Mouse (Mus musculus): ENCODE results near the gene Traf5.
A peak's percentile ranks its signal among the peaks of the same experiment; 100 is the strongest.

The Traf5 gene

DNA sequence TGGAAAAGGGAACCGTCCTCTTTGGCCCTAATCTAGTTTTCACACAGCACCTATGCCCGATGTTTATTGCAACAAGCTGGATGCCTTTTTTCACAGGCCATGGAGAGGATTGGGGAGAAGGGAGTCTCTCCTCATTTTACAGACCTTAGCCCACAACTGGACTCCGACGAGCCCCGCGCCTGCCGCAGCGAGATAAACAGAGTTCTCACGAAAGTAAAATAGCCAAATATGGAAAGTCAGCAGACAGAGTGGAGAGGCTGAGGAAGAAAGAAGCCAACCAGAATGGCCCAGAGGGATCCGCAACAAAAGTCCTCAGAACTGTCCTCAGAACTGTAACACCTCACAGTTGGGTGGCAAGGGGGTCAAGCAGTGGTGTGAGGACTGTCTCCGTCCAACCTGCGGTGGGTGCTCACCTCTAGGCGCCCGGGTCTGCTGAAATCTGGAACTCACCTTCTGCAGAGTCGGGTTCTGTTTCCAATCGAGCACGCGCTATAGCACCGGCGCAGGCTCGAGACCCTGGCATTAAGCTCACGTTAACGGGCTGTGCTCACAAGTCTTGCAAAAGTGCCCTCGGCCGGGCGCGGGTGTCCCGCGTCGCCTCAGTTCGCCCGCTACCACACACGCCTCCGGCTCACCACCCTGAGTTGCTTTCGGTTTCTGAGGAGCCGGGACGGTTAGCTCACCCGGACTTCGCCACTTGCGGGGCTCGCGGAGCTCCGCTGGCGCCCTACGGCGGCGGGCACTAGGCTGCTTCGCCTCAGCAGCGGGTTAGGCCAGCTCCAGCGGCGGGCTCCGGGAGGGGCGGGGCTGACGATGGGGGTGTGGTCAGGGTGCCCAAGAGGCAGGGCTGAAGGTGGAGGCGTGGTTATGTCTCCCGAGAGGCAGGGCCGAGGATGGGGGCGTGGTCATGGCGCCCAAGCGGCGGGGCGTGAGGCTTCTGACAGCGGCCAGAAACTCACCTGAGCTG is at the start of gene Traf5:
Gene Traf5, minus strand, starts transcription at position 754 of the 967 bp plus-strand sequence.
- peak; percentile 97 for DNase-seq (ENCODE audit: low spot score)

DNA sequence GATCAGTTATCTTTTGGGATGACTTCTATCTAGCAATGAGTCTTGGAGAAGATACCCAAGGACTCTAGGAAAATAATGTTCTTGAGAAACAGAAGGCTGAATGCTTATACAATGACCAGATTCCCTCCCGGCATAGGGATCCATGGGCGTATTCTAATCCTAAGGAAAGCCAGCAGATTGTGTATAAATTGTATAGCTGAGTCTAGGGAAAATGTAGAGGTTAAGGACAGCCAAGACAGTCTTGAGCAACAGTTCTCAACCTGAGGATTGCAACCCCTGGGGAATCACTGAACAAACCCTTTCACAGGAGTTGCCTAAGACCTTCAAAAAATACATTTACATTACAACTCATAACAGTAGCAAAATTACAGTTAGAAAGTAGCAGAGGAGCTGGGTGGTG is 48.0 kb upstream of the Traf5 start:
- no peak for DNase-seq (ENCODE audit: low spot score)

DNA sequence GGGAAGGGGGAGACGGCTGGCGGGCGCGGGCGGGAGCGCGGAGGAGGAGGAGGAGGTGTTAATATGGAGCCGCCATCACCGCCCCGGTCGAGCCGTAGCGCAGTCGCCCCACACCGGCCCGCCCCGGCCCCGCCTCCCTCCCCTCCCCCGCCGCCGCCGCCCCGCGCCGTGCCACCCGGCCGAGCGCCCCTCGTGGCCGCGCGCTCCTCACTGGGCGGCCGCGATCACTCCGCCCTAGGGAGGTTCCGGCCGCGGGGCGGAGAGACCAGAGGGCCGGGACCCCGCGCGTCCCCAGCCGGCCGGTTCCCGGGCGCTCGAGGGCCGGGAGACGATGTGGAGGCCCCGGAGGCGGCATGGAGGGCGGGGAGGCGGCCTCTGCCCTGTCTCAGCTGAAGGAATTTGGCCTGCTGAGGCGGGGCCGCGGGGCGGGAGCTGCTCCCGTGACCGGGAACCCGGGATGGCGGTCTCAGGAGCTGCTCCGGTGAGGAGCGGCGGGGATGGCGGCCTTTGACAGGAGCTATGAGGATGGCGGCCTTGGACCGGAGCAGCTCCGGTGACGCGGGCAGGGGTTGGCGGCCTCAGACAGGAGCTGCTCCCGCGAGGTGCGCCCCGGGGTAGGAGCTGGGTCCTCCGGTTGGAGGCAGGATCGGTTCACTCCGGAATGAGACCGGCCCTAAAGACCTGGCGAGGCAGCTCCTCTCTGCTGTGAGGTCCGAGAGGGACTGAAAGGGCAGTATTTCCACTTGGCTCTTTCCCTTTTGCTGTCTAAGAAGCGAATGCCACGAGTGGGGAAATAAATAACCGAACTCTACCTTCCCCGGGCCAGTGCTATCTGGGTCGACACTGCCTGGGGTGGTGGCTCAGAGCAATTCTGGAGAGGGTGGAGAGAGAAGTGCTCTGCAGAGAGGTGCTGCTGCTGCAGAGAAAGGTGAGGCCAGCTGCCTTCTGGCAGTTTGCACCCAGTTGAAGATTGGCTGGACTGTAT is 45.9 kb upstream of the Traf5 start, which contains the start of gene Rcor3:
Gene Rcor3, minus strand, starts transcription at position 137 of the 985 bp plus-strand sequence.
- DNase-seq (ENCODE audit: low spot score), result peak; percentile 80

DNA sequence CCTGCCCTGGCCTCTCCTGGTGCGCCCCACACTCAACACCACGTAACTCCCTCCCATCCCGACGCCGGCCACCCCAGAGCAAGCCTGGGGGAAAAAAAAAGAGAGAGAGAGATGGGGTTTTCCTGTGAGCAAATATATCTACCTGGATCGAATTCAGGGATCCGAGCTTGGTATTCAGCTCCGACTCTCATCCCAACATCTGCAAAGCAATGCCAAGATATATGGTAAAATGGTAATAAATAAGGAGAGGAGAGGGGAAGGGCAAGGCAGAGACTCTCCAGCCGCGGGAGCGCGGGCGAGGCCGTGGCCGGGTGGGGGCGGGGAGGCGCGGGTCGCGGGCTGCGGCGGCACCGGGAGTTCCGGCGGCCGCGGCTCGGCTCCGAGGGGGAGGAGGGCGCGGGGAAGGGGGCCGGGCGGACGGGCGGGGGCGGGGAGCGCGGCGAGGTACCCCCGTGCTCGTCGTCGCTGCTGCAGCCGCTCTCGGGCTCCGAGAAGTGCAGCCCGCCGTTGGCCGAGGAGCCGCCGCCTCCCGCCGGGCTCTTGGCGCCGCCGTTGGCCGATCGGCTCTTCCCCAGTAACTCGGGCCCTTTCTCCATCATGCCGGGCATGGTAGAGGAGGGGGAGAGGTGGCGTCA is 45.0 kb upstream of the Traf5 start:
- no peak for DNase-seq (ENCODE audit: low spot score)

DNA sequence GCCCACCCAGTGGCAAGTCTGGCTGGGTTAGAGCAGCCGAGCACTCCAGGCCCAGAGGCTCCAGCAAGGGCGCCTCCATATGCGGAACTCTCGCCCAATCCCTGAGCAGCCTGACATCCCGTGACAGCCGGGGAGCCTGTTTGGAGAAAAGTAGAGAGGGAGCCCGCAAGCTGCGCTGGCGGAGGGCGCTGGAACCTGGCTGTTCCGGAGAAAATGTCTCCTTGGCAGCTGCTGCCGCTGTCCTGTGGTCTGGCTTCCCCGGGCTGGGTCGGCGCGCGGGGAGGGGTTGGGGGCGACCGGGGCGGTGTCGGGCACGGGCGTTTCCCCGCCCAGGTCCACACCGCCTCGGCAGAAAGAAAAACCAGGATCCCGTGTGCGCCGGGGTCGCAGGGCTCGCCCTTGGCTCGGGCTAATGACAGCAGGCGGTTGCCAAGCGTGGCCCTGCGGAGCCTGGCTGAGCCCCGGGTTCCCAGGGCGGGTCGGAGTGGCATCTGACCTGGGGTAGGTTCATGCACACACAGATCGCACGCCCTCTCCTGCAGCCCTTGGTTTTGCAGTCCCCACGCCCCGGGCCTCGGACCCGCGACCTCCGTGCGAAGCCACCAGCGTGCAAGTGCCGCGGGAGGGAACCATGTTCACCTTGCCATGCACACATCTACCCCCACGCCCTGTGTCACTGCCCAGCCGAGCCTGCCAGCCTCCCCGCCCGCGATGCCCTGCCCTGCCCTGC is 44.4 kb upstream of the Traf5 start:
- DNase-seq (ENCODE audit: low spot score), result peak; percentile 85

DNA sequence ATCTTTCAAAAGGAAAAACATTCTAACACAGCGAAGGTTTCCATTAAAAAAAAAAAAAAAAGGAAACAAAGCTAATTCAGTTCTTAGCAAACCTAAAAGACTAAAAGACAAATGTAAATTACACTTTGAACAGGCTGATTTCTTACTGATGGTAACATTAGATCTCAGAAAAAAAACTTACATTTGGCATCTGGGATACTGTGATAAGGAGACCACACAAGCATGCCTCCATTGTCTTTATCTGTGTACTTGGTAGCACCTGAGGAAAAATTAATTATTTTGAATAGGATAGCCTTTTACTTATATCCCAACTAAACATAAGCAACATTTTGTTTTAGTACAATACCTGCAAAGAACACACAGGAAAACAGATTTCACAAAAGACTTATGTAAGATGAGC is 37.8 kb upstream of the Traf5 start:
- no peak for DNase-seq (ENCODE audit: low spot score)

DNA sequence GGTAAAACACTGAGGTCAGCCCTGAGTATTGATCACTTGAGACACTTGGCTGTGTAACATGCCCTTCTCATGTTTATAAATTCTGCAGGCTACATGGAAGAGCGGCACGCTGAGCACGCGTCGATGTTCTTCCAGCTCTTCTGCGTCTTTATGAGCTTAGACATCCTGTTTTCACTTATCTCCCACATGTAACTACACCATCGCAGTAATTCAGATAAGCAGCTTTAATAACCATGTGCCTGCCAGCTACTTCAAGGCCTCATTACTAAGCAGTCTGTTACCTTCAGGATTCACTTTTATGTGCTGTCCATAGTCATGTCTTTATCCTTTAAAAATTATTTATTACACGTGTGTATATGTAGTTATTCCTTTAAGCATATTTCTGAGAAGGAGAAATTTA is 36.0 kb upstream of the Traf5 start:
- no peak for DNase-seq (ENCODE audit: low spot score)

DNA sequence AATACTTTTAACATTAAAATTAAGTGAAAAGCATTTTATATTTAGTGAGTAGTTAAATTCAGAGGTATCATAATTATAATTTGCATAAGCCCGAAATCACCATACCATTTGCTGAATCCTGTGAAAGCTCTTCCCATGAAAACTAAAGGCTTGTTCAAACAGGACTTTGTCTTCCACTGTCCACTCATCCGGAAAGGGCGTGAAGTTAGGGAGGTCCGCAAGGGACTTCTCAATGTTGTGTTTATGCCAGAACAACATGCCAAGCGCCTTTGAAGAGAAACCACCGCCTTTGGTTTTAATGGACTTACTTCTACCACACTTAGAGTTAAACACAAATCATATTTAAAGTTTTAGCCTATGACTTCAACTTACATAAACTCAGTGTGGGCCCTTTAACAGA is 33.4 kb upstream of the Traf5 start:
- no peak for DNase-seq (ENCODE audit: low spot score)

DNA sequence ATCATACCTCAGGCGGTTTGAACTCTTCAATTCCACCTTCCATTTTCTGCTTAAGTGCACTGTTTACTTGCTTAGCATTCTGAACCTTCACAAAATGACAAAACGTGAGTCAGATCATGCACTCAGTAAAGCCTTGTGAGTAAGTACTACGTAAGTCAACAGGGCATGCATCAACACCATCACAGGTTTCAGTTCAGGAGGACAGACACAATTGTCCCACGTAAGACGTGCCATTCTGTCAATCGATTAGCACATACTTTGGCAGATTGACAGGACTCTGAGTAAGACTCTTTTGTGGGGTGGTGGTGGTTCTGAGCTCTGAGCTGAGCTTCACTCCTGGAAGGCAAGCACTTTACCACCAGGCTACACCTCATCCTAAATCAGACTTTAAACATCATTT is 23.9 kb upstream of the Traf5 start:
- no peak for DNase-seq (ENCODE audit: low spot score)

DNA sequence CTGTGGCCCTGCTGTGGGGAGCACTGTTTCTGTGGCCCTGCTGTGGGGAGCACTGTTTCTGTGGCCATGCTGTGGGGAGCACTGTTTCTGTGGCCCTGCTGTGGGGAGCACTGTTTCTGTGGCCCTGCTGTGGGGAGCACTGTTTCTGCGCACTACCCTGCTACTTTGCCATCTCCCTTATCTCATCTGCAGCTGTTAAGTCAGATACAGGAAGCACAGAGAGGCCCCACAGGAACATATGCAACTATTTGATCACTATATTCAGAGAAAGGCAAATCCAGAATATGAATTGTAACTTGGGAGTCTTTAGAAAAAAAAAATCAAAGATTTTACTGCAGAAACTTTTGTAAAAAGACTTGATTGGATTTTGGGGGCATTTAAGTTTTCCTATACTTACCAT is 23.0 kb upstream of the Traf5 start:
- no peak for DNase-seq (ENCODE audit: low spot score)

DNA sequence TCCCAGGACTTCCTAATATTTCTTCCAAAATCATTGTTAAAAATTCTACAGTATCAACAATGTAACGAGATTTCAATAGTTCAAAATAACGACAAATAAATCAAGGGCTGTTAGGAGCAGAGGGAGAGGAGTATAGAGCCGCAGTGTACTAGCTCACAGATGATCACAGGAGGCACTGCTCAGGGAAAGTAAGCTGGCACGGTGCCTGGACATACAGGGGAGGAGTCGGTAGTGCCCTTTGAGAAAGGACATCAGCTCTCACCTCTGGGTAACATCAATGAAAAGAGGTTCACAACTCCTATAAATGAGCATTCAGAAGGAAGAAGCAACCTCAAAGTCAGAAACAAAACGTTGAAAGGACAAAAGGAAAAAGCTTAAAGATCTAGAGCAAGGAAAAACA is 16.8 kb upstream of the Traf5 start:
- no peak for DNase-seq (ENCODE audit: low spot score)

DNA sequence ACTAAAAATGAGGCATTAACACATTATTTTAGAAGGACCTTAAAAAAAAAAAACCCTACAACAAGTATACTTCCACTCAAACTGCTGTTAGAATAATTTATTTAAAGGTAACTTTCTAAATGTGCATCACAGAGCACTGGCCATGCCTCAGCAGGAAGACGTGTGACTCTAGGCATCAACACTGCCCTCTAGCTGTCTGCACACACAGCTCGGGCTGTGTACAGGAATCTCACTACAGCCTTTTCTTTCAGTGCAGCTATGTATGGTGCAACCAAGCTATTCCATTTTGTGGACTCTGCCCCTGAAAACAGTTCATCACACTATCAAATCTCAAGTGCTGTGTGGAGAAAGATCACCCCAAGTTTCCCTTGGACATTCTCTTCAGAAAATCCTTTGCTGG is 15.0 kb upstream of the Traf5 start:
- peak; percentile 70 for DNase-seq (ENCODE audit: low spot score)

DNA sequence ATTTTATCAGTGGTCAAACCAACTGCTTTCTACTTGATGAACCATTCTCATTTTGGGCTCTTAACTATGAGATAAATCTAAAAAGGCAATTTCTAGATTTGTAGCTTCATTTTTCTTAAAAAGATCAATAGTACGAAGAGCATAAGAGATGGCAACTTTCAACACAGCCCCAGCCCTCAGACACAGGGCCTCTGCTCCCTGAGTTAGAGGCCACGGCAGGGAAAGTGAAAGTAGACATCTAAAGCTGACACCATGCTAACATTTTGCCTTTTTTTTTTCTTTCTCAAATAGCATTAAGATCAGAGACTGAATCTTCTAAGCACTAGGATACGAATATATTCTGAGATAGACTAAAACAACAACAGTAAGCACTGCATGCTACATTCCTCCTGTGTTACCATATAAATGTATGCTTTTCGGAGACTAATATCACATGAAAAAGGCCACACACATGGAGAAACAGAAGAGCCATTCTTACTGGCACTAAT is 13.6 kb upstream of the Traf5 start:
- no peak for DNase-seq (ENCODE audit: low spot score)

DNA sequence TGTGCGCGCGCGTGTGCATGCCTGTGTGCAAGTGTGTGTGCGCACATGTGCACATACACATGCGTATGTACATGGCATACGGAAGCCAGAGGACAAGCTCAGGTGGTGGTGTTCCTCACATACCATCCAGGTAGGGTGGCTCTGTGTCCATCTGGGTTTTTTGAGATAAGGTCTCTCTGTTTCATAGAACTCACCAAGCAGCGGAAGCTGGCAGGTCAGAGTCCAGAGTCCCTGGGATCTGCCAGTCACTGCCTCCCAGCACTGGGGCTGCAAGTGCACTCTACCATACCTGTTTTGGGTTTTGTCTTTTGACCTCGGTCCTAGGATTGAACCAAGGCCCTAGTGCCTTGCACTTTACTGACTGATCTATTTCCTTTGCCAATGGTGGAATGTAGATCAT is 11.7 kb upstream of the Traf5 start:
- DNase-seq (ENCODE audit: low spot score), result no peak

DNA sequence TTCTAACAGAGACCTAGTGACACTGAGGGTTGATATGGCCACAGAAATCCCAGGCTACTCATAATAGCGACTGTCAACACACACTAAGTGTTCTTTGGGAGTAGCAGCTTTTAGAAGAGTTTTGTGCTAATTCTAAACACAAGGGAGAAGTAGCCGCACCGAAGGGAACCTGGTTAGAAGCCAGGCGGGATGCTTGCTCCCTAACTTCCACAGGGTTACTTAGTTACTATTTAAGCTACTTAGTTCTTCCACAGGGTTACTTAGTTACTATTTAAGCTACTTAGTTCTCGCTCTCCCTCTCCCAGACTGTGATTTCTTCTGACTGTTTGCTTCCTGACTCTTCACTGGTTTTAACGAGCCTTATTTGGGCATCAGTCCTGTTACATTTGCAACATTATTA is 10.8 kb upstream of the Traf5 start:
- DNase-seq (ENCODE audit: low spot score), result no peak

DNA sequence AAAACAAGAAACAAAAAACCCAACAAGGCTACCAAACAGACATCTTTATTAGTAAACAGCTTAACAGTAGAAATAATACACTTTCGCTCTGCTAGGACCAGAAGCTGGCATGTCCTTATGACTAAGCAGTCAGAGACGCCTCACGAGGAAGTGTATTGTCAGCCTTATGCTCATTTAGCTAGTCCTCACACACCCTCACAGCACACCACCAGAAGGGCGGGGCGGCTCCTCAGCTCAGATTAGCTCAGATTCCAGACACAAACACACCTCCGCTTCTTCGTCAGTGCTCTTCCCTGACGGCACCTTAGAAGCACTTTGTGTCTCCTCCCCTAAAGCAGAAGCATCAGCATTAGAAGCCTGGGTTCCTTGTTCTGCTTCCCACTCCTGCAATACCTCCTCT is 9.0 kb upstream of the Traf5 start:
- DNase-seq (ENCODE audit: low spot score), result no peak

DNA sequence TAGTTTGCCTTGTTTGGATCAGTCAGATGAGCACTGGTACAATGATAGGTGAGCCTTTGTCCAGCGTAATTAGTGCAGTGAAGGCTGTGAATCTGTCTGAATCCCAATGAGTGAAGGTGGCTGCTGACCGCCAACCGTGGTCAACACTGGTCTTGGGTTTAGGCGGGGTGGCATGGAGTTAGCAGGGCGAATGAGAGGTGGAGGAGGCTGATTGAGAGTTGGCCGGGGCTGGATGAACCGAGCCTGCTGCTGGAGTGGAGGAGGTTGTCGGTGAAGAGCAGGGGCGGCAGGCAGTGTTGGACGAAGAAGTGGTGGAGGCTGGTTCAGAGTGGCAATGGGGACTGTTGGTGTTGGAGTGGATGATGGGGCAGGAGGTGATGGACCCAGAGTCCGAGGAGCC is 8.4 kb upstream of the Traf5 start:
- no peak for DNase-seq (ENCODE audit: low spot score)

DNA sequence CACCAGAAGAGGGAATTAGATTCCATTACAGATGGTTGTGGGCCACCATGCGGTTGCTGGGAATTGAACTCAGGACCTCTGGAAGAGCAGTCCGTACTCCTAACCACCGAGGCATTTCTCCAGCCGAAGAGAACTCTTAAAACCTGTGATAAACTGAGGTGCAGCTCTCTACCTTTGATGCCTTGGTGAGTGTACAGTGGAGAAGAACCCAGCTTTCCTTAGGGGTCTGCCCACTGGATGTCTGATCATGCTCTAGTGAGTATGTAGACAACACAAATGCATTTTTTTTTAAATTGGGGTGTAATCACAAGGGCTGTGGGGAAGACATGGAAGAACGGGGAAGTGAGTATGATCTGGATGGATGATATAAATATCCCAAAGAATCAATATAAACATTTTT is 3.3 kb upstream of the Traf5 start:
- no peak for DNase-seq (ENCODE audit: low spot score)

DNA sequence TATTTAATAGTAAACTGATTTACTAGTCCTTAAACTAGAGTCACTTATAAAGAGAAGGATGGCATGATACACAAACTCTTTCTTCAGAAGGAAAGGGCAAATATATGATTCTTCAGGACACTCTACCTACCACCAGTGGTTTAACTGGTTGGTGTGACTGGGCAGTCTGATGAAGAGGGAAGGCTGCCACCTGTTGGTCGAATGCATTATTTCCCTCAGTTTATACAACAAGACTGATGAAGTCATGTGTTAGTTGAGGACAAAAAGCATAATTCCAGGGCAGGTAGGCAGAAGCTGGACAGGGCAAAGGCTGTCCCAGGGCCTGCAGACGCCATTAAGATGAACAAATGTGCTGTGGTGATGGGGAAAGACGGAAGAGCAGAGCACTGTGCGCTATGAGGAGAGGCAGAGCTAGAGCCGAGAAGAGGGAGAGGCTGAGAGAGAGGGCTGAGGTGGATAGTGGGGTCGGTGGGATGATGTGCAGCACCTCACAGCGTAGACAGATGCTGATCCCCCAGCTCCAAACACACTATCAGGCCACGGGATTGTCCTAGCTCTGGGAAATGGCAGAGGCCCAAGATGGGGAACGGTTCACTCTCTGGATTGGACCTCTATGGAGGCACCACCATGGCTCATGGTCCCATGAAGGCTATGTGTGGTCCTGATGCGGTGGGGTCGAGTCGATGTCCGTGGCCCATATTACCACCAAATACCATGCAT is 2.3 kb upstream of the Traf5 start:
- peak; percentile 84 for DNase-seq (ENCODE audit: low spot score)

DNA sequence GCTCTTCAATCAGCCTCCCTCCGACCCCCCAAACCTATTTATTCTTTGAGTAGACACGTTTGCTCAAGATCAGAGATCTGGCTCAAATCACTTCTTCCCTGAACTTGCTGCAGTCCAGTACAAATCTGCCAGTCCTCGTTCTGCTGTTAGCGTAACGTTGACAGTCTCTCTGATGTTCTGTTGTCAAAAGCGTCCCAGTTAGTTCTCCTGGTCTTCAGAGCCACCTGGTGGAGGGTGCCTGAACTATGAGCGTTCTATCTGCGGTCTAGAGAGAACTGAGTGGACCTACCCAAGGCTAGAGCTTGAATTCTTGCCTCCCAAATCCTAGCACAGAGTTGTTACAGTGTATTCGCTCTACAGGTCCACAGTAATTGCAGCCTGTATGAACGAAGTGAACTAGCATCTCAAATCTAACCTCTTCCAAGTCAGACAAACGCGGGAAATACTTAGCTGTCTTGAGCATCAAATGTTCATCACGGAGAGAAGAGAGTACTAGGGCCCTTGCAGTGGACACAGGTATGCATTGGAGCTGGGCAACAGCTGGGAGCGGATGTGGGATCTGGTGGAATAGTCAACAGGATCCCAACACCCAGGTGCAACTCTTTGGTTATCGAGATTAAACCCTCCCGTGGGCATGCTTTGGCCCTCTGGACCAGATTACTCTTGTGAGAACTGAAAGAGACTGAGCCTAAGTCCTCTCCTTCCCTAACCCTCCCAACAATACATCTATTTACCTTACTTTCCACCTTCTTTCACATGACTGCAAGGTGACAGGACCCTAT is 711 bp upstream of the Traf5 start:
- DNase-seq (ENCODE audit: low spot score), result peak; percentile 91
